Mouse (Mus musculus): ENCODE results near the gene Chd1.
"Not testable (repeated sequence)": the region's sequence is repeated elsewhere in the genome, so short reads cannot be mapped to it uniquely, and the experiment has no call there.

Gene Chd1

GRCm38 (mm10) chr17:15704475-15705300 is at the start of gene Chd1:
TSS of gene Chd1 (plus strand) at chr17:15704967.
- in situ Hi-C loops (cut with MboI, MseI) = no loop called here

- in situ Hi-C loops (cut with MboI, MseI) = no loop called here
Observed at GRCm38 (mm10) chr17:15656881-15657607, 47.7 kb upstream of the Chd1 start.

DNA sequence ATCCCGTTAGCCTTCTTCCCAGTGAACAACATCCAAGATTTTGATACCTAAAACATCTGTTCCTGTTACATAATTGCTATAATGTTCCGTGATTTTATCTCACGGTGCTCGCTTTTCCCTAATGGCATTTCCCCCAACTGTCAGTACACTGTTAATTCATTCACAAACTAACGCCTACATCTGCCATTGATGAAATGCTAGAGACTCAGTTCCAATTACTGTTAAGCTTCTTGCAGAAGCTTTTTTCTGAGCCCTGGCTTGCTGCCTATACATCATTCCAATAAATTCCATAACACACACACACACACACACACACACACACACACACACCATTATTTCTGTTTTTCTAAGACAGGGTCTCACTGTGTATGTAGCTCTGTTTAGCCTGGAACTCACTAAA is 31.9 kb upstream of the Chd1 start:
- in situ Hi-C loops (cut with MboI, MseI) = no loop called here

DNA sequence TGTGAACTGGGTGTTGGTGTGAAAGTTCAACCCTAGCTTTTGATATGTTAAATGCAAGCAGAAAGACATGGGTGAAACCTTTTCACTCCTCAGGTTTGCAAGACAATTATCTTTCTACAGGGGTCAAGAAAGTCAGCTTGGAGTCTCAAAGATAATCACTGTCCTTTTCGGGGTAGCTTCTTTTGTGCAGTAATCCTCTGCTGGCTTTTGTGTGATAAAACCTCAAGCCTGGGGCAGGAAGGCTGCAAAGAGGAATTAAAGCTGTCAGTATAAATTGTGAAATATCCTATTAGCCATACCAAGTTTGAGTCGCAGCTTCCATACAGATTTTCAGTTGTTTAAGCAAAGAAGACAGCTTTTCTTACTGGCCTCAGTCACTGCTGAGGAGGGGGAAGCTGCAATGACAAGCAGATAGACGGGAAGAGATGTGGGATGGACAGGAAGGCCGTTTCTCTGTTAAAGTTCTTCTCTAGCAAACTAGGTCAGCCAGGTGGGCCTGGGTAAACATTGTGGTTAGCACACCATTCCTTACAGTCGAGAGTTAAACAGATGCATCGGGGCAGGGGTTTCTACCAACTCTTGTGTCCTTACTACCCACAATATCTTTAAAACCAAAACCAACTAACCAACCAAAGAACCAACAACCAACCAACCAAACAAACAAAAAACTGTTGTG is 26.7 kb upstream of the Chd1 start:
- in situ Hi-C loops (cut with MboI, MseI) = no loop called here

DNA sequence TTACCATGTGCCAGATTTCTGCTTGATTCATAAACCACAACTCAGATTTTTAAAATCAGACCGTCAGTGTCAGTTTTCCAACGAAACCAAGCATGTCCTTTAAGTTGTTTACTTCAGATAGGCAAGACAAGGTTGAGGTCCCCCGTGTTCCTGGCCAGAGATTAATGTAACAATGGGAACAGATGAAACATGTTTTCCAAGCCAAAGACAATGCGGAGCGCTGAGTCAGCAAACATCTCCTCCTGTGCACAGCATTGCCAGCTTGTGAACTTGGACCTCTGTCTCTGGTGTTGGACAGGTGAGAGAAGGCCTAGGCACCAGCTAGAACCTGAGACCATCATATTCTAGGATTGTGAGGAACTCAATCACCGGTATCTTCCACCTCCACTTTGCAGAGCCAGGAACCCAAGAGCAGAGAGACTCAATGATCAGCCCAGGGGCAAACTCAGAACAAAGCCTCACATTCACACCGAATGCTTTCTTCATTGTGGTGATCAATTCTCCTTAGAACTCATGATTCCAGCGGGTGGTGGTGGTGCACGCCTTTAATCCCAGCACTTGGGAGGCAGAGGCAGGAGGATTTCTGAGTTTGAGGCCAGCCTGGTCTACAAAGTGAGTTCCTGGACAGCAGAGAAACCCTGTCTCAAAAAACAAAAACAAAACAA is 24.7 kb upstream of the Chd1 start:
- in situ Hi-C loops (cut with MboI, MseI) = no loop called here

GRCm38 (mm10) chr17:15680661-15681060 is 24.1 kb upstream of the Chd1 start:
- in situ Hi-C loops (cut with MboI, MseI) = no loop called here

DNA sequence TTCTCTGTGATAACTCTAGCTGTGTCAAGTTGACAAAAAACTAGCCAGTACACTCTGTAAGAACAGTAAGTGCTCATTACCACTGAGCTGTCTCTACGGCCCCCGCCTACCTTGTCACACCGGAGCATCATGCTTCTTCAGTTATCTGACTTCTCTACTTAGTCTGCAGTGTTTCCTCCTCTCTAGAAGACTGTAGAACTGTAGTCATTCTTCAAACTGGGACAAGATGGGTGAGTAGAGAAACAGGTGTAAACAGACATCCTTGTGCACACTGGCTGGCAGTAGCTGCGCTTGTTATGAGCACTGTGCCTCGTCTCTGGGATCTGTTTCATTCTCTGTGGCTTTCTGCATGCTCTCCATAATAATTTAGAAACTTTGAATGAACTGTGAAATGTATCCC is 18.4 kb upstream of the Chd1 start:
- in situ Hi-C loops (cut with MboI, MseI) = no loop called here

DNA sequence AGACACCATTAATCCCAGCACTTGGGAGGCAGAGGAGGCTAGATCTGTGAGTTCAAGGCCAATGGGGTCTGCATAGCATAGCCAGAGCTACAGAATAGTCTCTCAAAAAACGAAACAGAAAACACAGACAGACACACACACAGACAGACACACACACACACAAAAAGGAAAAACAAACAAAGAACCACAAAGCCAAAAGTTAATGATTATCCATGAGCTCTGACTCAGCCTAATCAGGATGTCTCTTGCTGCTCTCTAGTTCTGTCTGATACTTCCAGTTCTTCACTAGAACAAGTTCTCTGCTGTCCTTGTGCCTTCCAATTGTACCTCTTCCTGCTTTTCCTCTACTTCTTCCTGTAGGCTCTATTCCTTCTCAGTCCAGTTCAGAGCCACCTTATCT is 14.5 kb upstream of the Chd1 start:
- in situ Hi-C loops (cut with MboI, MseI) = no loop called here

DNA sequence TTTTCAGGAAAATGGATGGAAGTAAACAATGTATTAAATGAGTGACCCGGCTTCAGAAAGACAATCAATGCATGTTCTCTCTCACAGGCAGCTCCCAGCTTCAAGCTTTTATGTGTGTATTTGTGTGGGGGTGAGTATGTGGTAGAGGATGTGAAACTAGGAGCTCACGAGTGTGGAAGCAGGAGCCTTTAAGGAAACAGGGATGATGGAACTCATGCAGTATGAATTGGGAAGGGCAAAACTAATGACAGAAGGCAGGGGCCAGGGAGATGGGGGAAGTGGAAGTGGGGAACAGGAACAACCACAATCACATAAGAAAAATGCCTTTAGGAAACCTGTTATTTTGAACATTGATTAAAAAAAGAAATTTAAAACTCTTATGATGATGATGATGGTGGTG is 9.2 kb upstream of the Chd1 start:
- in situ Hi-C loops (cut with MboI, MseI) = no loop called here

DNA sequence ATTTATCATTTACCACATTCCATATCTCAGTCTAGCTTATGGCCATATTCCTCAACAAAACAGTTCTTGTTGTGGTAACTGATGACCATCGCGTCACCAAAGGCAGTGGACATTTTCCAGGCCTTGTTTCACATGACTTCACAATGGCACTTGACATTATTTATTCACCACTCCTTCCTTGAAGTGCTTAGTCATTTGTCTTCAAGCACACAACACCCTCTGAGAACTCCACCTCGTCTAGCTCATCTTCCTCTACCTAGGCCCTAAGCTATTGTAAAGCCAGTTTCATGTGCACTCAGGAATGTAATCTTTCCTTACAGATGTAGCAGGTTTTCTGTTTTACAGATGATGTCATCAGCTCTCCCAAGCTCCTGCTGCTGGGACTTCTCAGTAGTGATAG is 5.8 kb upstream of the Chd1 start:
- in situ Hi-C loops (cut with MboI, MseI) = no loop called here

GRCm38 (mm10) chr17:15701505-15701904 is 3.3 kb upstream of the Chd1 start:
- in situ Hi-C loops (cut with MboI, MseI) = no loop called here

GRCm38 (mm10) chr17:15704158-15704474 is 651 bp upstream of the Chd1 start:
- in situ Hi-C loops (cut with MboI, MseI) = no loop called here

DNA sequence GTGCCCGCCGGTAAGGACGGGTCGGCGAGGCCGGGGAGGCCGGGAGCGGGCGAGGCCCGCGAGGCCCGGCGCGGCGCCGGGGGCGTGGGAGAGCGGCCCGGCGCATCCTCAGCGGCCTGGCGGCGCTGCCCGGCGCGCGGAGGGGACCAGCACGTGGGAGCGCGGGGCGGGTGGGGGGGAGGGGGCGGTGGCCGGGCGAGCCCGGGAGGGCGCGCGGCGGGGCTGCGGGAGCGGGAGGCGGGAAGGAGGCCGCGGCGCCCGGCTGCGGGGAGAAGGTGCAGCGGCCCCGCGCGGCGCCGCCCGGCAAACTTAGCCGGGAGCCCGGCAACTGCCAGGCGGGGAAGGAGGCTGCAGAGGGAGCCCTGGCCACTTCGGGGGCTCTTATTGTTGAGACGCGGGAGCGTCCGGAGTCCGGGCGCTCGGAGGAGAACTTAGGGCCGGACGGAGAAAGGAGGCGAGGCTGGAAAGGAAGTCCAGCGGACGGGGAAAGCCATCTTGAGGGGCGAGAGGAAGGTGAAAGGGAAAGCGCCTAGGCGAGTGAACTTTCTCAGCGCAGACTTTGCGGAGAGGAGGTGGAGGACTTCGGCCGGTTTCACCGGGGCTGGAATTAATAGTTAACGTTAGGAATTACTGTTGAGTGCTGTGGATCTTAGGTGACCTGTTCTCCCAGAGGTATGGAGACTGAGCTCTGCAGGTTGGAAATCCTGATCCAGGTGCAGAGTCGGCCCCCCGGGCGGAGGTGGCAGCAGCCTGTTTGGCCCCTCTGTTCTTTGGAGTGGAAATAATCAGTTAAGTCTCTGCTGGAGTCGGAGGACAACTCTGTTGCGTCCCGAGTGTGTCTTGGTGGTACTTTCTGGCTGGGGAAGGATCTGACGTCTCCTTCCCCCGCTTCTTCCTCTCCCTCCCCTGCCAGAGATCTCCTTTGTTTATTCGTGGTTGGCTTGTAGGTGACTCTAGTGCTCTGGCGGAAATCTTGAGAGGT is 827 bp downstream of the Chd1 start:
- in situ Hi-C loops (cut with MboI, MseI) = no loop called here

- in situ Hi-C loops (cut with MboI, MseI) = loop anchor here (5.0 to 10.0 kb wide), 2 partner anchors 137 to 190 kb away; partner anchors contain the start of gene Pdcd2
Observed at GRCm38 (mm10) chr17:15714507-15714906, 9.7 kb downstream of the Chd1 start.

- in situ Hi-C loops (cut with MboI, MseI) = loop anchor here (5.0 to 10.0 kb wide), 2 partner anchors 118 to 190 kb away; partner anchors contain the start of gene Pdcd2
Observed at GRCm38 (mm10) chr17:15715013-15715902, 10.5 kb downstream of the Chd1 start.

DNA sequence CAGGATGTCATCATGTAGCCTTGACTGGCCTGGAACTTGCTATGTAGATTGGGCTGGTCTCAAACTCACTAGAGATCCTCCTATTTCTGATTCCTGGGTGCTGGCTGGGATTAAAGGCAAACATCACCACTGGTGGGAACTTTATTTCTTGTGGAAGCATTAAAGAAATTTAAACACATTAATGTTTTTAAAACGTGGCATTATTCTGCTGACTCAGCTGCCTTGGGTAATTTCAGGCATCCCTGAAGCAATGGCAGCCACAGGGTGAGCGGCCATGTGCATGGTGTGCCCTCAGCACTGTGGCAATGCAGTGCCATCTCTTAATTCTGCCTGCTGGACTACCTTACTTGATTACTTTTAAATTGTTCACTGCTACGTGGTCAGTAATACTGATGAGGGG is 11.2 kb downstream of the Chd1 start:
- in situ Hi-C loops (cut with MboI, MseI) = loop anchor here (5.0 to 10.0 kb wide), 2 partner anchors 119 to 191 kb away; partner anchors contain the start of gene Pdcd2

DNA sequence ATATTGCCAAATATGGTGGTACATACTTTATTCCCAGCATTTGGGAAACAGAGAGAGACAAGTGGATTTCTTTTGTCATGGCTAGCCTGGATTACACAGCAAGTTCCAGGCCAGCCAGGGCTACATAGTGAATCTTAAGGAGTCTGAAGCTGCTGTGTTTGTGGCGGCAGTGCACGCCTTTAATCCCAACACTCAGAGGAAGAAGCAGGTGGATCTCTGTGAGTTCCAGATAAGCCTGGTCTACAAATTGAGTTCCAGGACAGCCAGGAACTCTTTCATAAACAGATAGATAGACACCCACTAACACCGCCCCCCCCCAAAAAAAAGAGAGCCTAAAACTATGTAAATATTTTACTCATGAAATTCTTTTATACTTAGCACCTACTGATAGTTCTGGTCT is 16.1 kb downstream of the Chd1 start:
- in situ Hi-C loops (cut with MboI, MseI) = no loop called here

- in situ Hi-C loops (cut with MboI, MseI) = no loop called here
Observed at GRCm38 (mm10) chr17:15723291-15723690, 18.5 kb downstream of the Chd1 start.

- in situ Hi-C loops (cut with MboI, MseI) = not testable (repeated sequence)
Observed at GRCm38 (mm10) chr17:15723866-15724475, 19.2 kb downstream of the Chd1 start.

All from T-helper 2 cell (primary cell).